Mouse (Mus musculus) neural tube, embryonic 12.5 days (tissue): ENCODE measurements around the gene Ifng. TPM values are rescaled to one million over a fixed set of nuclear protein-coding genes. Genes with fewer than 3 reads are reported as not detected.

Source experiments
- ATAC-seq: fragments of 200-750 bp; cut with Nextera tagmentation; 2 replicates; pipeline ENCODE4 v1.8.0; 2017; ENCODE audit warnings: low read depth, mild to moderate bottlenecking, moderate TSS enrichment, moderate library complexity; ENCODE audit not compliant: low FRiP score
- H3K27ac ChIP-seq: fragments of 300-500 bp; sonication (generic); 2 replicates; pipeline ENCODE4 v1.5.1; 2016
- H3K27me3 ChIP-seq: fragments of 300-500 bp; sonication (generic); replicated peaks from 2 replicates; pipeline ENCODE4 v1.6.1; 2016; ENCODE audit warnings: mild to moderate bottlenecking
- H3K36me3 ChIP-seq: fragments of 300-500 bp; sonication (generic); 2 replicates; pipeline ENCODE4 v1.6.1; 2016; ENCODE audit warnings: mild to moderate bottlenecking
- H3K4me1 ChIP-seq: fragments of 300-500 bp; sonication (generic); 2 replicates; pipeline ENCODE4 v1.6.1; 2016
- H3K4me2 ChIP-seq: fragments of 300-500 bp; sonication (generic); replicated peaks from 2 replicates; pipeline ENCODE4 v1.6.1; 2016; ENCODE audit warnings: mild to moderate bottlenecking
- H3K4me3 ChIP-seq: fragments of 300-500 bp; sonication (generic); 2 replicates; pipeline ENCODE4 v1.5.1; 2016
- H3K9ac ChIP-seq: fragments of 300-500 bp; sonication (generic); 2 replicates; pipeline ENCODE4 v1.6.1; 2016; ENCODE audit warnings: mild to moderate bottlenecking
- H3K9me3 ChIP-seq: fragments of 300-500 bp; sonication (generic); 2 replicates; pipeline ENCODE4 v1.6.1; 2016; ENCODE audit warnings: mild to moderate bottlenecking
- WGBS: fragments of 180-500 bp; shearing (Covaris S2); methylation state at CpG from one replicate; pipeline ENCODE4 v1.1.7; 2016; 5-methylcytosine and 5-hydroxymethylcytosine counted together
- polyA plus RNA-seq: library from polyadenylated mRNA; unstranded; fragments of >200 nt; fragmentation: Nextera tagmentation; extraction: Ambion mirVana; gene quantifications from 2 replicates; pipeline ENCODE4 v1.2.1, GENCODE M21; 2016

The Ifng gene
- polyA plus RNA-seq, 1 experiment from 2014 or later = not detected

GRCm38 (mm10) chr10:118495362-118495761 is 54.5 kb downstream of the Ifng start:
- no peaks in the 10 kb centered on the region for H3K9me3 ChIP-seq
- no peak overlapping the region for H3K4me2 ChIP-seq
- no peaks in the 10 kb centered on the region for H3K36me3 ChIP-seq
- 83% methylated on average over 1 of the region's 1 CpGs for WGBS
- H3K4me1 ChIP-seq = no peaks in the 10 kb centered on the region
- H3K27ac ChIP-seq = no peak overlapping the region
- no peak overlapping the region for H3K4me3 ChIP-seq
- no peak for ATAC-seq
- no peak overlapping the region for H3K9ac ChIP-seq
- H3K27me3 ChIP-seq = no peaks in the 10 kb centered on the region

Other genes with a start within 250 kb of the Ifng start
- gene Il22, start 236.1 kb upstream of the Ifng start, polyA plus RNA-seq = not detected in 2 replicates
- gene Gm32717, start 200.3 kb upstream of the Ifng start, polyA plus RNA-seq = 0.10 and 0.29 TPM in 2 replicates
- 0.10 and 0.29 TPM in 2 replicates for gene Gm32802, start 182.4 kb upstream of the Ifng start, polyA plus RNA-seq
- gene Iltifb, start 146.0 kb upstream of the Ifng start, polyA plus RNA-seq = not detected in 2 replicates
- not detected in 2 replicates for gene Gm9040, start 114.1 kb upstream of the Ifng start, polyA plus RNA-seq
- not detected in 2 replicates for gene Gm9044, start 108.6 kb upstream of the Ifng start, polyA plus RNA-seq
- not detected in 2 replicates for gene Gm9045, start 103.2 kb upstream of the Ifng start, polyA plus RNA-seq
- not detected in 2 replicates for gene Gm9046, start 97.8 kb upstream of the Ifng start, polyA plus RNA-seq
- gene Gm9048, start 92.4 kb upstream of the Ifng start, polyA plus RNA-seq = not detected in 2 replicates
- gene Gm9049, start 86.9 kb upstream of the Ifng start, polyA plus RNA-seq = not detected in 2 replicates